24 mouse cellular contexts compared by ENCODE assay signal in genomic region chr19:44207079-44207478, GRCm38 (mm10). TPM values are rescaled to one million over a fixed set of nuclear protein-coding genes. Genes with fewer than 3 reads are reported as not detected.
A peak's percentile ranks its signal among the peaks of the same experiment; 100 is the strongest.
DNase-seq lines count a peak whose midpoint lies in the region; ATAC-seq and TF ChIP-seq lines count a peak whose summit lies in the region.
"Had no signal": no experiment of that assay in that cellular context is flagged by ENCODE, and none has a peak within 500 bp of the region (broad histone marks: within the 10 kb centered on the region; RNA-seq: fewer than 3 reads in every experiment).

No protein-coding gene starts in this region.

- H3K4me2 ChIP-seq in liver, postnatal 0 days (ENCODE audit: low read depth, low read length): no peak overlapping the region
- no peak overlapping the region for H3K4me2 ChIP-seq in liver, embryonic 12.5 days
- no peak overlapping the region for H3K4me2 ChIP-seq in forebrain, embryonic 12.5 days
- H3K4me2 ChIP-seq: forebrain, embryonic 15.5 days; heart, embryonic 12.5 days; limb, embryonic 12.5 days; midbrain, embryonic 13.5 days had no signal

- TF ChIP-seq EP300 in liver, postnatal 0 days (IDR thresholded peaks at IDR 0.05; ENCODE audit: low read depth): no peak

- TF ChIP-seq CTCF in liver, postnatal 0 days (IDR thresholded peaks at IDR 0.05; ENCODE audit: low read depth): peak; percentile 27; the same call in 1 of the 2 replicates

- no peak for ATAC-seq in CD4-positive, CD25-positive, alpha-beta regulatory T cell, adult 4 months
- ATAC-seq in liver, postnatal 0 days: no peak
- ATAC-seq in liver, embryonic 12.5 days: no peak
- ATAC-seq in megakaryocyte-erythroid progenitor cell, adult 5-6 weeks (replicated peaks; ENCODE audit: low FRiP score, low TSS enrichment, poor library complexity, severe bottlenecking): peak; percentile 65; the same call in 1 of the 2 replicates
- no peak for ATAC-seq in forebrain, embryonic 12.5 days (ENCODE audit: low FRiP score)
- ATAC-seq: forebrain, embryonic 15.5 days; hindbrain, embryonic 16.5 days; midbrain, embryonic 13.5 days had no signal

- H3K9ac ChIP-seq in liver, postnatal 0 days (replicated peaks): no peak overlapping the region
- H3K9ac ChIP-seq in liver, embryonic 12.5 days: no peak overlapping the region
- no peak overlapping the region for H3K9ac ChIP-seq in forebrain, embryonic 12.5 days
- H3K9ac ChIP-seq: forebrain, embryonic 15.5 days; heart, embryonic 12.5 days; limb, embryonic 12.5 days; midbrain, embryonic 13.5 days had no signal

- no peaks in the 10 kb centered on the region for H3K27me3 ChIP-seq in liver, postnatal 0 days (ENCODE audit: insufficient read depth, low read length)
- H3K27me3 ChIP-seq in liver, embryonic 12.5 days (replicated peaks): peaks cover 23% of the 10 kb centered on the region
- H3K27me3 ChIP-seq in forebrain, embryonic 12.5 days: no peaks in the 10 kb centered on the region
- H3K27me3 ChIP-seq: forebrain, embryonic 15.5 days; heart, embryonic 12.5 days; limb, embryonic 12.5 days; midbrain, embryonic 13.5 days had no signal

- no peak overlapping the region for H3K27ac ChIP-seq in liver, postnatal 0 days (ENCODE audit: low read depth)
- no peak overlapping the region for H3K27ac ChIP-seq in liver, embryonic 12.5 days
- H3K27ac ChIP-seq in forebrain, embryonic 12.5 days: no peak overlapping the region
- H3K27ac ChIP-seq: embryonic facial prominence, embryonic 10.5 days; forebrain, embryonic 15.5 days; limb, embryonic 12.5 days; macrophage; midbrain, embryonic 13.5 days had no signal

- 54% methylated on average over 2 of the region's 2 CpGs for WGBS in liver, postnatal 0 days (ENCODE audit: insufficient replicate concordance)
- whole genome bisulfite sequencing in liver, embryonic 12.5 days (ENCODE audit: insufficient replicate concordance): 51% methylated on average over 2 of the region's 2 CpGs
- WGBS in forebrain, embryonic 12.5 days: 75% methylated on average over 2 of the region's 2 CpGs

- no peaks in the 10 kb centered on the region for H3K9me3 ChIP-seq in liver, postnatal 0 days (ENCODE audit: low read length)
- no peaks in the 10 kb centered on the region for H3K9me3 ChIP-seq in liver, embryonic 12.5 days (replicated peaks)
- 0 out of 2 replicates have a peak, but pooled peaks cover 3% of the 10 kb centered on the region for H3K9me3 ChIP-seq in forebrain, embryonic 12.5 days
- H3K9me3 ChIP-seq: embryonic facial prominence, embryonic 10.5 days; forebrain, embryonic 15.5 days; limb, embryonic 12.5 days; midbrain, embryonic 13.5 days had no signal

- no peaks in the 10 kb centered on the region for H3K36me3 ChIP-seq in liver, postnatal 0 days (replicated peaks; ENCODE audit: insufficient read depth, low read length)
- H3K36me3 ChIP-seq in liver, embryonic 12.5 days: no peaks in the 10 kb centered on the region
- H3K36me3 ChIP-seq in forebrain, embryonic 12.5 days (replicated peaks): no peaks in the 10 kb centered on the region
- H3K36me3 ChIP-seq: embryonic facial prominence, embryonic 10.5 days; forebrain, embryonic 15.5 days; heart, embryonic 12.5 days; limb, embryonic 12.5 days; midbrain, embryonic 13.5 days had no signal

- peak; percentile 7 for DNase-seq in CD4-positive, CD25-positive, alpha-beta regulatory T cell, adult 2 months (ENCODE audit: low read depth, low spot score)
- no peak for DNase-seq in liver, postnatal 0 days
- peak; percentile 33 for DNase-seq in ES-CJ7 (ENCODE audit: low read depth, low spot score)
- DNase-seq in right cerebral cortex, postnatal 36 days (ENCODE audit: low spot score in 2 of 2): no peak
- DNase-seq: adrenal gland, postnatal 25 days; cerebellum, postnatal 14 days; gastrocnemius, postnatal 36 days; kidney, adult 18-20 months; kidney, postnatal 25 days; layer of hippocampus, adult 9-11 months; right cerebral cortex, postnatal 25 days had no signal

- no peaks in the 10 kb centered on the region for H3K4me1 ChIP-seq in liver, postnatal 0 days (ENCODE audit: insufficient read depth)
- H3K4me1 ChIP-seq in liver, embryonic 12.5 days: no peaks in the 10 kb centered on the region
- no peaks in the 10 kb centered on the region for H3K4me1 ChIP-seq in forebrain, embryonic 12.5 days
- H3K4me1 ChIP-seq: embryonic facial prominence, embryonic 10.5 days; forebrain, embryonic 15.5 days; heart, embryonic 12.5 days; limb, embryonic 12.5 days; midbrain, embryonic 13.5 days had no signal

- no peak overlapping the region for H3K4me3 ChIP-seq in liver, postnatal 0 days (ENCODE audit: low read depth, low read length)
- no peak overlapping the region for H3K4me3 ChIP-seq in liver, embryonic 12.5 days
- H3K4me3 ChIP-seq in forebrain, embryonic 12.5 days (replicated peaks): no peak overlapping the region
- H3K4me3 ChIP-seq: embryonic facial prominence, embryonic 10.5 days; forebrain, embryonic 15.5 days; heart, embryonic 12.5 days; limb, embryonic 12.5 days; midbrain, embryonic 13.5 days had no signal

RNA-seq across cellular contexts. Expression of gene Scd3, which starts 4.0 kb away (rescaled TPM):
- not detected for polyA plus RNA-seq in CD4-positive, CD25-positive, alpha-beta regulatory T cell, adult 4 months (2017; shearing (Covaris generic))
- polyA plus RNA-seq in liver, postnatal 0 days (2015; fragmentation: Nextera tagmentation; extraction: Ambion mirVana): not detected in 2 replicates
- 0.29 TPM in 1 of 2 replicates, not detected in the other for polyA plus RNA-seq in liver, embryonic 12.5 days (2016; fragmentation: Nextera tagmentation; extraction: Ambion mirVana)
- total RNA-seq in megakaryocyte-erythroid progenitor cell, adult 5-6 weeks (2014; fragmentation: Nextera tagmentation): not detected in 2 replicates
- not detected in 2 replicates for total RNA-seq in megakaryocyte-erythroid progenitor cell, adult 5-6 weeks (2017)
- 0.77 and 1.00 TPM in 2 replicates for polyA plus RNA-seq in forebrain, embryonic 12.5 days (2016; fragmentation: Nextera tagmentation; extraction: Ambion mirVana)
- total RNA-seq: adrenal gland, postnatal 25 days; gastrocnemius, postnatal 36 days; heart, postnatal 25 days had no signal
- polyA plus RNA-seq: heart, embryonic 12.5 days; limb, embryonic 12.5 days; liver, embryonic 16.5 days; macrophage had no signal

RNA-seq across cellular contexts. Expression of gene Pkd2l1, which starts 14.8 kb away (rescaled TPM):
- polyA plus RNA-seq in CD4-positive, CD25-positive, alpha-beta regulatory T cell, adult 4 months (2017; shearing (Covaris generic)): not detected
- not detected in 2 replicates for polyA plus RNA-seq in liver, postnatal 0 days (2015; fragmentation: Nextera tagmentation; extraction: Ambion mirVana)
- polyA plus RNA-seq in liver, embryonic 12.5 days (2016; fragmentation: Nextera tagmentation; extraction: Ambion mirVana): not detected in 2 replicates
- 0.04 TPM in 1 of 2 replicates, not detected in the other for total RNA-seq in megakaryocyte-erythroid progenitor cell, adult 5-6 weeks (2014; fragmentation: Nextera tagmentation)
- not detected in 2 replicates for total RNA-seq in megakaryocyte-erythroid progenitor cell, adult 5-6 weeks (2017)
- polyA plus RNA-seq in forebrain, embryonic 12.5 days (2016; fragmentation: Nextera tagmentation; extraction: Ambion mirVana): 0.19 and 0.36 TPM in 2 replicates
- total RNA-seq: adrenal gland, postnatal 25 days; gastrocnemius, postnatal 36 days; heart, postnatal 25 days had no signal
- polyA plus RNA-seq: heart, embryonic 12.5 days; limb, embryonic 12.5 days; liver, embryonic 16.5 days; macrophage had no signal

Comparison
In these comparisons a context has a peak if more than half of its experiments do, and no peak if none do; other contexts are left out.
1. DNase-seq: peak in CD4-positive, CD25-positive, alpha-beta regulatory T cell, adult 2 months (single experiment) and ES-CJ7 (single experiment); none in liver, postnatal 0 days (single experiment) and right cerebral cortex, postnatal 36 days (0 of 2).